Mouse (Mus musculus): Measurements from ENCODE around the gene Snx30.

Gene Snx30

GRCm38 (mm10) chr4:59907657-59908230 lies 102.1 kb downstream of the Snx30 start:
- DNase-seq (ENCODE audit: low spot score), result no peak

DNA sequence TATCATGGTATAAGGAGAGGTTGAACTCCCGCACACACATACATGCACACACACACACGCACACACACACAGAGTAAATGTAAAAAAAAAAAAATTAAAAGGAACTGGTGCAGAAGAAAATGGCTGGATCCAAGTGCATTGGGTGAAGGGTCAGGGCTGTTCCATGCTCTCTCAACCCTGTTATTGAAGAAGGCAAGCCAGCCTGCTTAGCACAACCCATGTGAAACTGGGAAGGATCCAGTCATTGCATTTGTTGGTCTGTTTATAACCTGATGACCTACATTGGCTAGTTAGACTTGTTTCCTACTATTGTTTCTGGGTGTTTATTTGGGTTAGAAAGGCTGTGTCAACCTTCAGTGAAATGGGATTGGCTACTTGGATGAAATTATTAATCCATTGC lies 103.1 kb downstream of the Snx30 start:
- no peak for DNase-seq (ENCODE audit: low spot score)

DNA sequence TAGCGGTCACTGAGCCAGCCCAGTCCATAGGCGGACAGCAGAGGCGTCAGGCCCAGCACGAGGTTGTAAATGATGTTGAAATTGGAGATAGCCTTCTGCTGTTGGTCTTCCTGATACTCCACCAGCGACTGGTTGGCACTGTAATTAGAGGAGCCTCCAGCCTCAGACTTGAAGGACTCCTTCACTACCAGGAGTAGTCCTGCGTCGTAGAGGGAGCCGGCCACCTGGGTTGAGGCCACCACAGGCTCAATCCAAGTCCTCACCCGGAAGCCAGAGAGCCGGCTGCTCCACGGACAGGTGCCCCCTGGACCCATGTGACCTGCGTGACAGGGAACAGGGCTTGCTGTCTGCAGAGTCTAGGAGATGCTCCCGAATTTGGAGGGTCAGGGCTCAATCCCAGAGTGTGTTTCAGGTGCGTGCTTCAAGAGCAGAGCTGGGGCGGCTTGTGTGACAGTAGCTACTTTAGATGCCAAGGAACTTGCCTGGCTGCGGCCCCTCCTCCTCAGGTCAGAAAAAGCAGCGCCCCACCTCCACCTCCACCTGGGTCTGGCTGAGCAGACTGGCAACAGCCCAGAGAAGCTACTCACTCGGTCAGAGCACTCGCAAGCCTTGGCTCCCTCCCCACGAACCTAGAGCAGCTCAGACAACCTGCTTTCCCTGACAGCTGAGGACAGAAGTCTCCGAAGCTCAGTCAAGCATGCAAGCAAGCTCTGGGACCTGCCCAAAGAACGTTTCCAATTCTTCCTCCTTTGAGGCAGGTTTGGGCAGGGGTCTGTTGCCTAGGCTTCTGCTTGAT lies 109.2 kb downstream of the Snx30 start, which contains the start of gene Slc46a2:
Gene Slc46a2, minus strand, starts transcription at position 449 of the 796 bp plus-strand sequence.
- DNase-seq (ENCODE audit: low spot score), result no peak

GRCm38 (mm10) chr4:59917966-59918365 lies 112.3 kb downstream of the Snx30 start:
- DNase-seq (ENCODE audit: low spot score), result no peak

- no peak for DNase-seq (ENCODE audit: low spot score)
Measured at GRCm38 (mm10) chr4:59925082-59925481, 119.4 kb downstream of the Snx30 start.

DNA sequence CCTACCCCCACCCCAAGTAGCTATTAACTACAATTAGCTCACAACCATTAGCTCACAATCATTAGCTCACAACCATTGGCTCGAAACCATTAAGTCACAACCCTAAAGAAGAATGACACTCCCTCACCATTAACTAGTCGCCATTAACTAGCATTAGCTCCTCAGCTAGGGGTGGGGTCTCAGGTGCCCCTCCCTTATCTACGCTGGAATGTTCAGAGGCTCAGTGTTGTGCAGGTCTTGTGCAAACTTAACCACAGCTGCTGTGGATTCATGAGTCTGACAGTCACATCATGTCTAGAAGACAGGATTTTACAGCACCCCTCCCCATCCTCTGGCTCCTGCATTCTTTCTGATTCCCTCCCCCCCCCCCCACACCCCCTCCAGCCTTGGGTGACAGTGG lies 122.0 kb downstream of the Snx30 start:
- no peak for DNase-seq (ENCODE audit: low spot score)

GRCm38 (mm10) chr4:59928347-59928746 lies 122.7 kb downstream of the Snx30 start:
- peak; percentile 57 for DNase-seq (ENCODE audit: low spot score)

DNA sequence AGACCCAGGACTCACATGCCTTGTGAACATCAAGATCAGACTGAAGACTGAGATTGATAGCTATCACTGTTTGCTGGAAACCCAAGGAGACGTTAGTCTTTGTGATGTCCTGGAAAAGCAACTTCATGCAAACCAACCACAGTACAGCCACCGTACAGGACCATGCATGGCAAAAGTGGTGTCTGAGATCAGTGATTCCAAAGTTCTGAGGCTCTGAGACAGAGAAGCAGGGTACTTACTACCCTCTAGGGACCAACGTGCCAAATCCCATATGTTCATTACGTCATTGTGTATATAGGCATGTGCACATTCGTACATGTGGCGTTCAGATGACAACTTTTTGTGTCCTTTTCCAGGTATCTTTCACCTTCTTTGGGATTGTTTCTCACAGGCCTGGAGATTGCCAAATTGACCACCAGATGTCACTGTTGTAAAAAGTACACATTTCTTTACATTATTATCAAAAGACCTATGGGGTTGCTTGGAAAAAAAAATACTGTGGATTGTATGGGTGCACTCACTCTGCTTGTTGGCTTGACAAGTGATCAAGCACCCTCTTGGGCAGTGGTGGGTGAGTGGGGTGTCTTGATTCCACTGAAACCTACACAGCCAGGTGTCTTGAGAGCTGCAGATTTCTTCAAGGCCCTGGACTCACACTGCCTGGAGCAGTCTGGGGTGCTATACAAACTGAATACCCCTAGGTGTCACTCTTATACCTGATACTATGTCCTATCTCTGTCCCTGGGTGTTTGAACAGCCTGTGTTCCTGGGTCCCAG lies 127.1 kb downstream of the Snx30 start:
- DNase-seq (ENCODE audit: low spot score), result no peak

- no peak for DNase-seq (ENCODE audit: low spot score)
Measured at GRCm38 (mm10) chr4:59937543-59937942, 131.9 kb downstream of the Snx30 start.

Measured in left cerebral cortex, adult 11 months (tissue).